Mouse (Mus musculus) spleen, embryonic (tissue): ENCODE data around the gene Prm2.
"Not testable (repeated sequence)": the region's sequence is repeated elsewhere in the genome, so short reads cannot be mapped to it uniquely, and the experiment has no call there.

ENCODE experiments used
- CTCF ChIA-PET: fragments of 350-600 bp; sonication (Branson Sonifier 250); formaldehyde crosslinking; loops from one replicate; lab custom pipeline; 2022; lab: Charles Lee

The Prm2 gene

DNA sequence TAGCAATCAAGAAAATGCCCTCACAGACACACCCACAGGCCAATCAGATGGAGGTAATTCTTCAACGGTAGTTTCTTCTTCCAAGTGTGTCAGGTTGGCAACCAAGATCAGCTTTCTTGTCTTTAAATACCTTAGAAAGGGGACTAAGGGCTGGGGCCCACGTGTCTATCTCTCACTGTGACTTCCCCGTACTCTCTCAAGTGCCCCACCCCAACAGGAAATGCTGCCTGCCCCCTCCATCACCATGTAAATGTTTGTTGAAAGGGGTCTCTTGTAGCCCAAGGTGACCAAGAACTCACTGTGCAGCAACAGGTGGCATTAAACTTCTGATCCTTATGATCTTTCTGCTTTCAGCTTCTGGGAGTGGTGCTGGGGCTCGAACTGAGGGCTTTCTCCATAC is 17.8 kb upstream of the Prm2 start:
- CTCF ChIA-PET, result no interaction called here

DNA sequence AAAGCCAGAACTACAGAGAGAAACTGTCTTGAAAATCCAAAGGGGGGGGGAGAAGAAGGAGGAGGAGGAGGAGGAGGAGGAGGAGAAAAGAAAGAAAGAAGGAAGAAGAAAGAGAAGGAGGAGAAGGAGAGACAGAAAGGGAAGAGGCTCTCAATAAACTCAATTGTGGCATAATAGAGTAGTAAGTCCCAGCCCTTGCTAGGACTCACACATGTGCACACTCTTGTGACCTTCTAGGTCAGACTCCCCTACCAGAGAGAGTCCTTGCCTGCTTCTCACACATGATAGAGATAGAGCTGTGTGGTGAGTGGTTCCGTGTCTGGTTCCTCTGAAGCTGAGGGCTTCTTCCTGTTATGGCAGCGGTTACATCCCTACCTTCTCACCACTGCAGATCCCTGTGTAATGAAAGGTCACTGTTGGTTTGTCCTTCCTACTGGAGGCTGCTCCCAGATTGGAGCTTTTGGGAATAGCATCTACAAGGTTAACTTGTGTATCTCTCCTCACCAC is 17.0 kb upstream of the Prm2 start, which contains the start of gene Gm11172:
TSS of gene Gm11172 (plus strand) at position 51 of the 507 bp plus-strand sequence.
- CTCF ChIA-PET, result interaction anchor here (0.6 kb wide), 2 partner anchors 10 to 206 kb away, joined by 4 to 16 read pairs; no protein-coding TSS in a partner anchor

DNA sequence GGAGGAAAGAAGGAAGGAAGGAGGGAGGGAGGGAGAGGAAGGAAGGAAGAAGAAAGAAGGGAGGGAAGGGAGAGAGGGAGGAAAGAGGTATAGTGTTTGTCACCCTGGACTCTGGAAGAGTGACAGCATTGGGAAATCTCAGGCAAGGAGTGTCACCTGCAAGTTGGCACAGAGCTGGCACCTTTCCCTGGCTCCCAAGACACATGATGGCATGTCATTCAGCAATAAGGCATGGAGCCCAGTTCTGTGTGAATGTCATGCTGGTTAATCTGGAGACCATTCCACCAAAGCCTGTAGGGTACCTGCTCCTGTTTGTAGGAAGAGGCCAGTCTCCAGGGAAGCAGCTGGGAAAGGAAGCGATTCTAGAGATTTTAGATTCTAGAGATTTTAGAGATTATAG is 14.4 kb upstream of the Prm2 start:
- CTCF ChIA-PET, result no interaction called here

DNA sequence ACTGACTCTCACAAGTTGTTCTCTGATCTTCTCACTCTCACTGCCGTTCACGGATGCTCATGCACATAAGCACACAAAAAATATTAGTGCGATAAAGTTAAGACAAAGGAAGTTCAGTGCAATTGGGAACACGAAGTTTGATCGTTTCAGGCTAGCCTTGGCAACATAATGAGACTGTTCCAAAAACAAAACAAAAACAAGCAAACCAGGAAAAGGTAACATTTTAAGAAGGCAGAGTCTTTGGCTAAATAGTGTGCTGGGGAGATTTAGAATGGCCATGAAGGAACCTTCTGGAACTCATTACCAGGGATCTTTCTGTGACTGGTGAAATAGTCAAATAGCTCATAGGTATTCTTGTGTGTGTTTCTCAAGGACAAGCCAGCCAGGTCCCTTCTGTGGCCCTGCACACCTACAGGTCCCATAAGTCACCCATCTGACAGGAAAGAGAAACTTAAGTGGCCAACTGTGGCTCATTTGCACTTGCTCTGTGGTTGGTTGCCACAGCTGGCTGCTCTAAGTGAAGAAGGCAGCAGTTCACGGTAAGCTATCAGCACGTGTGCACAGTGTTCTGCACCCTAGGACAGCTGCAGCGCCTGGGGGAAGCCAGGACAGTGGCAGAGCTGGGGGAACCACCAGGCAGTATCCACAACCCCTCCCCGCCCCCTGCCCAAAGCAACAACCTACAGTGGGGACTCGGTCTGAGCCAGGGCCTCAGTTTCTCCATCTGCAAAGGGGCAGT is 10.0 kb upstream of the Prm2 start, which contains the start of gene Prm1:
TSS of gene Prm1 (minus strand) at position 51 of the 739 bp plus-strand sequence.
- CTCF ChIA-PET, result no interaction called here

DNA sequence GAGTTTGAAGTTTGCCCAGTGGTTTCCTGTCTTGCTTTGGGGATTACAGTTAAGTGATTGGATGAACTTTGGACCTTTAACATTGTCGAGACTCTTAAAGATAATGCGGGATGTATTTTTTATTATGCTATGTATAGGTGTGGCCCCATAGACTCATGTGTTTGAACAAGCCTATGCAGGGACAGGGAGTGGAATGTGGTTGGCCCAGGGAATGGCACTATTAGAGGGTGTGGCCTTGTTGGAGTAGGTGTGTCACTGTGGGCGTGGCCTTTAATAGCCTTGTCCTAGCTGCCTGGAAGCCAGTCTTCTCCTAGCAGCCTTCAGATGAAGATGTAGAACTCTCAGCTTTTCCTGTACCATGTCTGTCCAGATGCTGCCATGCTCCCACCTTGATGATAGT is 6.5 kb upstream of the Prm2 start:
- CTCF ChIA-PET, result not testable (repeated sequence)

DNA sequence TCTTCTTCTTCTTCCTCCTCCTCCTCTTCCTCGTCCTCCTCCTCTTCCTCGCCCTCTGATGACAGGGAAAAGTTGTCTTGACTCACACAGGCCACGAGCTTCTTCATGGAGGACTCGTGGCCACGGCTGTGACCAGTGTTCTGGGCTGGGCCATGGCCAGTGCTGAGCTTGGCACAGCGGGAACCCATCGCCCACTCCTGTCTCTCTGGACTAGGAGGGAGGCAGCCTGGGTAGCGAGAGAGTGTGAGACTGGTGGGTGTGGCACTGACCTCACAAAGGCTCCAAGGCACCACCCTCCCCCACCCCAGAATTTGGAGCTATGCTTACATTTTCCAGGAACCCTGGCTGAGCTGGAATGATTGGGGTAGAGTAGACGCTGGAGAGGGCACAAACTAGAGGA is 5.2 kb downstream of the Prm2 start, which contains the start of gene Prm3:
TSS of gene Prm3 (minus strand) at position 213 of the 400 bp plus-strand sequence.
- CTCF ChIA-PET, result interaction anchor here (0.5 kb wide), 1 partner anchor 340 kb away, joined by 4 read pairs; no protein-coding TSS in a partner anchor

DNA sequence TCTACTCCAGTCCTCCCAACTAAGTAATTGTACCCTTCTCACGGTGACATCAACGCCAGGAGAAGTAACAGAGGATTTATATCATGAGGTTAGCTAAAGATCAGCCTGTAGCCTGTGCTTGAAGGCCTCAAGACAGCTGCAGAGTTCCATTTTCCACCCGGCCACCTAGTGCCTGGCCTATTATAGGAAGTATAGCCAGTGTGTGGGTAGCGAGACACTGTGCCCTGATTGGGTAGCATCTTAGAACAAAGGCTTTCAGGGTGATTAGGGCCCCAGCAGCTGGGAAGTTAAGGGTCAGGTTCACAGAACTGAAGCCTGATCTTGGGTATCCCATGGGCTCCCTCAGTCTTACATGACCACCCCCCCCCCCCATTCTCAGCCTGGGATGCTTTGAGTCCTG is 7.1 kb downstream of the Prm2 start:
- CTCF ChIA-PET, result interaction anchor here (0.5 kb wide), 1 partner anchor 55 kb away, joined by 4 read pairs; no protein-coding TSS in a partner anchor

DNA sequence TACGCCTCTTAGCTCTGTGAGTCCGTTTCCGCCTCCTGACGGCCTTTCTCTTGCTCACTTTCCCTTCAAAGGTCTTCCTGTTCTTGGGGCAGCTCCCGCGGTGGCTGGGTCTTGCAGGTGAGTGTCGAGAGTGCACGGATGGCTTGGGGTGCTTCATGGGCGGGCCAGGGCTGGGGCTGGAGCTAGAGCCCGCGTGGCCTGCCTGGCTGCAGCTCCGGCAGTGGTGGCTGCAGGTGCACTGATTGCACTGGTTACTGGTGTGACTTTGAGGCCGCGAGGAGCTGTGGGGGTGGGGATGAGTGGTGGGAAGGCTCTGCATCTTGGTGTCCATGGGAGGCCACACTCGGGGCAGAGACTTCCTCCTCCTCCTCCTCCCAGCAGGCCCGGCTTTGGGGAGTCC is 7.7 kb downstream of the Prm2 start, which contains the start of gene Tnp2:
TSS of gene Tnp2 (minus strand) at position 390 of the 400 bp plus-strand sequence.
- CTCF ChIA-PET, result interaction anchor here (0.5 to 1.0 kb wide), 4 partner anchors 48 to 108 kb away, joined by 4 to 7 read pairs (median 4); no protein-coding TSS in a partner anchor

DNA sequence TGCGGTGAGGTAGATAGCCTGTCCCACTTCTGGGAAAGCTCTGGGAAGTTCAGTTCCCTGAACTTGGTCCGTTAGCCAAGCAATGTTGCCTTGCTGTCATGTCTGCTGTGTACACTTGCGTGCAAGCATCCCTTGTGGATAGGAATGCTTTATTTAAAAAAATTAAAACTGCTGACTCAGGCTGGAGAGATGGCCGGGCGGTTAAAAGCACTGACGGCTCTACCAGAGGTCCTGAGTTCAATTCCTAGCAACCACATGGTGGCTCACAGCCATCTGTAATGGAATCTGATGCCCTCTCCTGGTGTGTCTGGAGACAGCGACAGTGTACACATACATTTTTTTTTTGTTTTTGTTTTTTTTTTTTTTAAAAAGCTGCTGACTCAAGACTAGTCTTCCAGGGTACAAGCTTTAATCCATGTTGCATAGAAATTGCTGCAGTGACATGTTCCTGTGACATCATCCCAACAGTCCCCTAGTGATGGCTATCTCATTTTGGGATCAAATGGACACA is 8.3 kb downstream of the Prm2 start:
- CTCF ChIA-PET, result interaction anchor here (0.6 to 1.0 kb wide), 3 partner anchors 48 to 107 kb away, joined by 4 to 7 read pairs (median 5); no protein-coding TSS in a partner anchor

DNA sequence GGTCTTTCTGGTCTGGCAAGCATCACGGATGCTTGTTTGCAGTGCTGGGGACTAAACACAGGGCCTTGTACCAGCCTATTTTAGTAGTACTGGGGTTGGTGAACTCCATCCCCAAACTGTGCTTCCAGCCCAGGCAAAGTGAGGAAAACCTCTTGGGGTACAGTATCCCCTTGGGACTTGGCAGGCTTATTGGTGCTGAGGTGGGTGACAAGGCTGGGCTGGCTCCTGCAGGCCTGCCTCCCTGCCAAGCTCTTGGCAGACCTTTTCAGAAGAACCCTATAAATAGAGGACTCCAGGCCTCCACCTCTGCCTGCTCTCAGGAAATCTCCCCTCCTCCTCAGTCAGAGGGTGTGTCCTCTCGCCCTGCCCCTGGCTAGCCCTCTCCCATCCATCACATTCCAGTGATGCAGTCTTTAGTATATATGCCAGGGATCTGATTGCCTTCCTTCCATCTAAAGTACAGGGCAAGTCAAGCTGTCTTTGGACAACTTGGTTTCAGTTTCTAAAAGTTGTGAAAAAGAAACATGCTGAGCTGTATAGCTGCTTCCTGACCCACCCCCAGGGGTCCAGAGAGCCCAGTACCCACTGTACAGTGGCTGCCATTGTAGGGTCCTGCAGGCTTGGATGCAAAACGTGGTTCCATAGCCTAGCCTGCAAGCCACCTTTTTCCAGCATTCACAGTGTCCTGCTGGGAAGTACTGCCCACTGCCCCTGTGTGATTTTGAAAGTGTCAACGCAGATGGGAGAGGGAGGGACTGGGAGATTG is 9.0 kb downstream of the Prm2 start:
- CTCF ChIA-PET, result no interaction called here

DNA sequence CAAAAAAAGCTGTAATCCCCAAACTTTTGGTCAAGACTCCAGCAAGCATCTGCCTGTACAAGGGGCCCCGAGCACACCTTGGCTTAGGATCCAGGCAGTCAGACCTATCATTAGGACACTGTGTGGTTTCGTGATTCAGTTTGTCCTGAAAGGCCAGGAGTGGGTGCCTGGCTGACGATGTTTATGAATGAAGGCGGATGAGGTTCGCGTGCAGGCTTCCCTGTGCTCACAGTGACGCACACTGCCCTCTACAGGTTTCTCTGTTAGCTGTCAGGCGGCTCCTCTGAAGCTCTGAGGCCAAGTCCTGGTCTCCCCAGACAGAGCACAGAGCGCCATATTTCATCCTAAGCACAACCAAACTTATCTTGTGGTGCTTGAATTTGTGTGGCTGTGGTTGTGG is 9.6 kb downstream of the Prm2 start:
- CTCF ChIA-PET, result no interaction called here

DNA sequence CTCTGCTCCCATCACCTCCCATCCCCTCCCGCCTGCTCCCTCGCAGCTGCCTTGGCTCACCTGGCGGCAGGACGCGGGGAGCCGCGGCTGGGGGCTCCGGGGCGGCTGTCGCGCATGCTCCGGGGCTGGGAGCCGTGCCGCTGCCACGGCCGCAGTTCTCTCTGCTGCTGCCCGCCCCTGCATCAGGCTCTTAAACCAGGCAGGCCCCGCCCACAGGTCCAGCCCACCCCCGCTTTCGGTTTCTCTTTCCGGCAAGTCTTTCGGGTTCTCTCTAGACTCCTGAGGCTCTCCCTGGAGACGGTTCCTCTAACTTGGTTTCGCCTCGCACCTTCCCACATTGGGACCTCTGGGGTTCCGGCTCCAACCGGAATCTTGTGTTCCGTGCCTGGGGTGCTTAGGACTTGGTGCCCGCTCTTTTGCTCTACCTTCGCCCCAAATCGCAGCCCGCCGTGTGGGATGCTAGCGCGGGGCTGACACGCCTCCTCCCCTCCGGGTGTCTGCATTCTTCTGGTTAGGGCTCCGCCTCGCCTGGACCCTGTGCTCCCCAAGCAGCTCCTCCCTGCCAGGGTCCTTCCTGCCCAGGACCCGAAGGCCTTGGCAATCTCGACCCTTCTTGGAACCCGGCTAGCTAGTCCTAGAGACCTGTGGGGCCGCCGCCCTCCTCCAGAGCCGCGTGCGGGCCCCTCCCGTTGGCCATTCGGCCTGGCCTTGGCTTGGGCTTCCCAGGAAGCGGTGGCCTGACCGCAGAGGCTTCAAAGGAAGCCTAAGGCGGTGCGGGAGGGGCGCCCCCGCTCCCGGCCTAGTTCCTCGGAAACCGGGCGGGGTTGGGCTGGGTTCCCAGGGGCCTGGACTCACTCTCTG is 10.3 kb downstream of the Prm2 start, which contains the start of gene Socs1:
TSS of gene Socs1 (minus strand) at position 166 of the 861 bp plus-strand sequence.
- CTCF ChIA-PET, result interaction anchor here (0.6 to 0.9 kb wide), 2 partner anchors 12 to 15 kb away, joined by 3 to 4 read pairs; no protein-coding TSS in a partner anchor

DNA sequence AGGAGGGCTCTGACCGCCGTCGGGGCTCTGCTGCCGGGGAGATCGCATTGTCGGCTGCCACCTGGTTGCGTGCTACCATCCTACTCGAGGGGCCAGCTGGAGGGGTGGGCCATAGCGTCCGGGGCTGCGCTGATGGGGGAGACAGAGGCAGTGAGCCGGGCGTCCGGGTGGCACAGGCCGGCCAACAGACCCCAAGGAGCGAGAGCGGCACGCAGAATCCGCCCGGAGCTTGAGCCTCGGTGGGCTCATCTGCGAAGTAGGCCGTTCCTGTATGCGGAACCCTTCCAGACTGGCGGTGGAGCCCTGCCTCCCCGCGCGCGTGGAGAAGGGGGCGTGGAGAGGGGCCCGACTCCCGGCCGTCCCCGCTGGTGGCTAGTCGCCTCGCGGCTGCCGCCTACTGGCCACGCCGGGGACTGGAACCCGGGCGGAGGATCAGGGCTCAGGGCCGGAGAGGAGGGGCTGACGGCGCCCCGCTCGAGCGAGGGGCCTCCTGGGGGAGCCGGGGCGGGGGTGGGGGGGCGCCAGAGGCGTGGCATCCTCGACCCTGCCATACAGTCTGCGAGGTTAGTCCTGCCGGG is 11.1 kb downstream of the Prm2 start:
- CTCF ChIA-PET, result interaction anchor here (0.6 to 0.9 kb wide), 4 partner anchors 11 to 58 kb away, joined by 3 to 4 read pairs (median 4); no protein-coding TSS in a partner anchor

DNA sequence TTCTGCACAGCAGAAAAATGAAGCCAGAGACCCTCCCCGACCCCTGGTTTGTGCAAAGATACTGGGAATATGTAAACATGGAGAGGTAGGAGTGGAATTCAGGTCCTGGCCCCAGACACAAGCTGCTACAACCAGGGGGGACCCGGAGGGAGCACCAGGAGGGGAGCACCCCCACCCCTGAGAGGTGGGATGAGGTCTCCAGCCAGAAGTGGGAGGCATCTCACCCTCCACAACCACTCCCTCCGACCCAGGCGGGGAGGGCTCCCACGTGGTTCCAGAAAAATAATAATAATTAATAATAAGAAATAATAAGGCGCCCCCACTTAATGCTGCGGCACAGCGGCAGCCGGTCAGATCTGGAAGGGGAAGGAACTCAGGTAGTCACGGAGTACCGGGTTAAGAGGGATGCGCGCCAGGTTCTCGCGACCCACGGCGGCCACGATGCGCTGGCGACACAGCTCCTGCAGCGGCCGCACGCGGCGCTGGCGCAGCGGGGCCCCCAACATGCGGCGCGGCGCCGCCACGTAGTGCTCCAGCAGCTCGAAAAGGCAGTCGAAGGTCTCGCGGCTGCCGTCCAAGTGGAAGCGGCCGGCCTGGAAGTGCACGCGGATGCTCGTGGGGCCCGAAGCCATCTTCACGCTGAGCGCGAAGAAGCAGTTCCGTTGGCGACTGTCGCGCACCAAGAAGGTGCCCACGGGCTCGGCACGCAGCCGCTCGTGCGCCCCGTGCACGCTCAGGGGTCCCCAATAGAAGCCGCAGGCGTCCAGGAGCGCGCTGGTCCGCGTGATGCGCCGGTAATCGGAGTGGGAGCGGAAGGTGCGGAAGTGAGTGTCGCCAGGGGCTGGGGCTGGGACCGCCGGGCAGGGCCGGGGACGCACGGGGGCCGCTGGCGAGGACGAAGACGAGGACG is 11.8 kb downstream of the Prm2 start:
- CTCF ChIA-PET, result interaction anchor here (0.6 to 0.9 kb wide), 3 partner anchors 13 to 59 kb away, joined by 3 to 4 read pairs (median 4); no protein-coding TSS in a partner anchor

DNA sequence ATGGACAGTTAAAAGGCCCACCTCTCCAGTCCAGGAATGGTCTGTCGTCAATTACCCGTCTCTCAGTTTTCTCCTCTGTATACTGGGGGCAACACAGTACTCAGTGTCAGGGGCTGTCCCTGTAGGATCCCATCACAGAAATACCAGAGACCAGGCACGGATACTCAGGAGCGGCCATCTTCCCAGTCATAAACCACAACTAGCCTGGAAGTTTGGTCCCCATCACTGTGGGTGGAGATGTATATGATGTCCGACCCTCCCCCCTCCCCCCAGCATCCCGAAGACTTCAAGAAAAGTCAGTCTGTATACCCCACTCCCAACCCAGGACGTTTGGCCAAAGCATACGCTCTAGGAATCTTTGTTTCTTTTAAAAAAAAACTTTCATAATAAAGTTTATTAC is 12.5 kb downstream of the Prm2 start:
- CTCF ChIA-PET, result no interaction called here

DNA sequence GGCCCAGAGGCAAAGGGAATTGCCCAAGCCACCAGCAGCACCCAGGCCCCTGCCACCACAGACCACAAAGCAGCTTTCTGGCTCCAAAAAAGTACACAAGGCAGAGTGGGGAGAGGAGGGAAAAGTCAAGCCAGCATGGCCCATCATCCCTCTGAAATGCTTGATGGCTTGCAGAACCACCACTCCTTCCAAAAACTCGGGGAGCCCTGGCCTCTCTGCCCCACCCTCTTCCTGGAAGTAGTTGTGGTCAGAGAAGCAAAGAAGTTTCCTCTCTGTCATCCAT is 12.8 kb downstream of the Prm2 start:
- CTCF ChIA-PET, result no interaction called here

DNA sequence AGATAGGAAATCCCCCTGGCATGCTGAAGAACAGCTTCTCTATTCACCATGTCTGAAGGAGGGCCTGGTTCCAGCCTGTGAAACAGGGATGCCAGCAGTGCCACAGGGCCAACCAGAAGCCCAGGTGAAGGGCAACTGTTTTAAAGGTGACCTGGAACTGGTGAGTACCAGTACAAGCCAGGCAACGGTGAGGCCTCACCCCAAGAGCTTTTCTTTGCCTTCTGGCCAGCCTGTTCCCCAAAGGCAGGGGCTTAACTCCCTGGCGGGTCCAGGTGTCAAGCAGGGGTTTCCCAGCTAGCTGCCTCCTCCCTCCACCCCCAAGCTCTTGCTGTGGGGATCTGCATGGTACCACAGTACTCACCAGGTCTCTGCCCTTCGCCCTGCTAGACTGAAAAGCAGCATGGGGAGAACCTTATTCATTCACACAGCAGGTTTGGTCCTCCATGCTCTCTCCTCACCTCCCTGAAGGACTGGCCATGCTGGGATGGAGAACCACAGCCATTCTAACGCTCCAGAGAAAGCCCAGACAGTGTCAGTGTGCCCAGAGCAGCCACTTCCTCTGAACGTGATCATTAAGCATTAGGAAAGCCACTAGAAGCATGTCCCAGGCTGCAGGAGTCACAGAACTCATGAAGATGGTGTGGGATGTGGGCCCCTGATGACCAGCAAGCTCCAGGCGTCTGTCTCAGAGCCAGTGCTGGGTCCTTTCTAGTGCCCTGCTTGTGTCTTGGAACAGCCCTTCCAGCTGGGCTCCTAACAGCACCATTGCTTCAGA is 13.4 kb downstream of the Prm2 start:
- CTCF ChIA-PET, result no interaction called here

DNA sequence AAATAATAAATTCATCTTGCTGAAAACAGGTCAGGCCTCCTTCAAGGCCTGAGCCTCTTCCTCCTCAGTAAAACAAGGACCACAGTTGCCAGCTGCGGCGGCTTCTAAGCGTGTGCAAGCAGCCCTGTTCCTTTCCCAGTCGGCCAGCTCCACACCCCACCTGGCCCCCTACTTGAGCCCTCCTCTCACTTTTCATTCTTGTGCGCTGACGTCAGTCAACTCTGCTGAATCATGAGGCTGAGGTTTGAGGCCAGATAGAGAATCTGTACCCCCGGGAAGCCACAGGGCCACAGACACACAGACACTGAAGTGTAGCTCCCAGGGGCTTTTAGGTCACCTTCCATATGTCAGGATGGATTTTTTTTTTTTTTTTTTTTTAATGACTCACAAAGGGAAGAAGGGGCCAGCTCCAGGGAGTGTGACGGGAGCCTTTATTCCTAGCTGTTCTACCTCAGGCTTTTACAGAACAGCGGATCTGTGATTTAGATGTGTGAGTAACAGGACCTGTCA is 14.0 kb downstream of the Prm2 start:
- CTCF ChIA-PET, result no interaction called here
